Mouse (Mus musculus) gastrocnemius, adult 18-20 months (tissue): Measurements from ENCODE around the gene Lbr. TPM values are rescaled to one million over a fixed set of nuclear protein-coding genes. Genes with fewer than 3 reads are reported as not detected.
"Not testable (repeated sequence)": the region's sequence is repeated elsewhere in the genome, so short reads cannot be mapped to it uniquely, and the experiment has no call there.

ENCODE experiments used
- DNase-seq: peaks from one replicate; pipeline ENCODE4 v3.0.0; 2021; ENCODE audit warnings: low spot score
- total RNA-seq, 2 experiments: library from RNA; stranded (reverse); gene quantifications; 2 replicates each; pipeline ENCODE4 v1.2.3; 2021

Gene Lbr
- total RNA-seq, 2 experiments from 2014 or later: 20.7 to 24.4 TPM

- DNase-seq: not testable (repeated sequence)
Measured at GRCm38 (mm10) chr1:181782600-181782999, 60.2 kb downstream of the Lbr start.

- DNase-seq: no peak
Measured at GRCm38 (mm10) chr1:181776541-181776940, 66.3 kb downstream of the Lbr start.

- DNase-seq: no peak
Measured at GRCm38 (mm10) chr1:181771871-181772270, 71.0 kb downstream of the Lbr start.

- no peak for DNase-seq
Measured at GRCm38 (mm10) chr1:181769392-181769791, 73.5 kb downstream of the Lbr start.

Other genes starting within 250 kb of the Lbr start
- 100 to 1,000 TPM in 1 of 2 experiments, 10 to 100 TPM in 1; 45.0 to 176 TPM for gene Enah, start 176.9 kb upstream of the Lbr start, total RNA-seq